7 mouse cellular contexts compared by ENCODE assay signal in genomic region chr3:127632531-127632930, GRCm38 (mm10). TPM values are rescaled to one million over a fixed set of nuclear protein-coding genes. Genes with fewer than 3 reads are reported as not detected.
DNase-seq lines count a peak whose midpoint lies in the region; ATAC-seq and TF ChIP-seq lines count a peak whose summit lies in the region.

No protein-coding gene starts in this region.

- TF ChIP-seq CTCF in embryonic fibroblast, embryonic 13.5 days (IDR thresholded peaks at IDR 0.05; ENCODE audit: borderline replicate concordance, insufficient read depth, low read length), result no peak

- H3K27me3 ChIP-seq in liver, embryonic 16.5 days (ENCODE audit: control insufficient read depth, insufficient read depth, low read depth, low read length), result peaks cover 88% of the 10 kb centered on the region
- peaks cover 4% of the 10 kb centered on the region; the same call in 1 of the 2 replicates for H3K27me3 ChIP-seq in splenic B cell, adult 2 months (ENCODE audit: control insufficient read depth, insufficient read depth, low read length, poor library complexity, severe bottlenecking)

- no peak overlapping the region for H3K27ac ChIP-seq in embryonic fibroblast, embryonic 13.5 days (ENCODE audit: insufficient read depth, low read length)
- no peak overlapping the region for H3K27ac ChIP-seq in liver, embryonic 16.5 days (ENCODE audit: low read length)

- no peak for TF ChIP-seq POLR2A in embryonic fibroblast, embryonic 13.5 days (IDR thresholded peaks at IDR 0.05; ENCODE audit: low read depth, low read length)

- H3K4me1 ChIP-seq in embryonic fibroblast, embryonic 13.5 days (ENCODE audit: control insufficient read depth, insufficient read depth, low read length), result no peaks in the 10 kb centered on the region
- peaks cover 22% of the 10 kb centered on the region for H3K4me1 ChIP-seq in liver, embryonic 16.5 days (ENCODE audit: control insufficient read depth, low read depth, low read length)

- 1% methylated on average over 31 of the region's 32 CpGs for WGBS in liver, embryonic 16.5 days (ENCODE audit: insufficient replicate concordance)

- H3K9me3 ChIP-seq in liver, embryonic 16.5 days (replicated peaks; ENCODE audit: control insufficient read depth, low read length), result no peaks in the 10 kb centered on the region

- peak overlapping the region; percentile 14; the same call in 1 of the 2 replicates for H3K4me3 ChIP-seq in embryonic fibroblast, embryonic 13.5 days (ENCODE audit: insufficient read depth, low read length)
- H3K4me3 ChIP-seq in liver, embryonic 16.5 days (ENCODE audit: low read depth, low read length), result peak overlapping the region; percentile 38

- peak; percentile 36 for DNase-seq in CD4-positive helper T cell, adult 2 months (ENCODE audit: low read depth, low spot score)
- DNase-seq in ES-CJ7 (ENCODE audit: low read depth, low spot score), result peak; percentile 75
- peak; percentile 36 for DNase-seq in induced T-regulatory cell, adult 2 months (ENCODE audit: low read depth)
- peak; percentile 40 for DNase-seq in splenic B cell, adult 2 months (ENCODE audit: low read depth, low spot score)
- DNase-seq in gastrocnemius, postnatal 25 days, result no peak

- H3K9ac ChIP-seq in liver, embryonic 16.5 days (ENCODE audit: low read depth, low read length), result no peak overlapping the region

- no peak for ATAC-seq in liver, embryonic 16.5 days (ENCODE audit: low read depth)

- H3K36me3 ChIP-seq in liver, embryonic 16.5 days (ENCODE audit: control insufficient read depth, insufficient read depth), result no peaks in the 10 kb centered on the region
- H3K36me3 ChIP-seq in splenic B cell, adult 2 months (ENCODE audit: control insufficient read depth, insufficient read depth, low read length, poor library complexity, severe bottlenecking), result no peaks in the 10 kb centered on the region

- peak overlapping the region; percentile 53 for H3K4me2 ChIP-seq in liver, embryonic 16.5 days (ENCODE audit: low read depth, low read length)

RNA-seq across cellular contexts. Expression of gene Neurog2, which starts 0.4 kb away (rescaled TPM):
- not detected in 2 replicates for polyA plus RNA-seq in embryonic fibroblast, embryonic 13.5 days (2011; ENCODE audit: insufficient read length, low read depth, missing spikeins)
- not detected in 2 replicates for polyA plus RNA-seq in liver, embryonic 16.5 days (2015; fragmentation: Nextera tagmentation; extraction: Ambion mirVana)
- not detected for total RNA-seq in gastrocnemius, postnatal 25 days (2021)
